In genomic region chr9:106159784-106160301, GRCm38 (mm10) we compare ENCODE assay signal across 8 mouse cellular contexts. TPM values are rescaled to one million over a fixed set of nuclear protein-coding genes. Genes with fewer than 3 reads are reported as not detected.
DNase-seq lines count a peak whose midpoint lies in the region; ATAC-seq lines count a peak whose summit lies in the region.

No protein-coding gene starts in this region.

- peak overlapping the region; percentile 55 for H3K4me3 ChIP-seq in intestine, embryonic 14.5 days (ENCODE audit: low read depth, low read length)

- H3K27ac ChIP-seq in intestine, embryonic 14.5 days (ENCODE audit: low read depth) = peak overlapping the region; percentile 96

- H3K9ac ChIP-seq in intestine, embryonic 14.5 days (ENCODE audit: low read length) = peak overlapping the region; percentile 71

- H3K4me2 ChIP-seq in intestine, embryonic 14.5 days (ENCODE audit: low read length) = peak overlapping the region; percentile 73

- H3K9me3 ChIP-seq in intestine, embryonic 14.5 days (ENCODE audit: control insufficient read depth, low read length) = no peaks in the 10 kb centered on the region

- DNase-seq in adrenal gland, adult 2 months = peak; percentile 94
- peak; percentile 95 for DNase-seq in embryo, embryonic 11 days
- peak; percentile 90 for DNase-seq in gastrocnemius, postnatal 25 days
- peak; percentile 99 for DNase-seq in intestine, embryonic 14.5 days (ENCODE audit: low spot score)
- DNase-seq in left cerebral cortex, postnatal 10 days (ENCODE audit: extremely low spot score in 1 of 2, low spot score in 2 of 2) = peak; percentile 91 to 97
- peak; percentile 96 to 97 for DNase-seq in right cerebral cortex, postnatal 10 days (ENCODE audit: low spot score in 2 of 2)
- DNase-seq in urinary bladder, postnatal 14 days (ENCODE audit: low spot score) = peak; percentile 98

- WGBS in intestine, embryonic 14.5 days = 2% methylated on average over 24 of the region's 24 CpGs

- H3K27me3 ChIP-seq in intestine, embryonic 14.5 days (replicated peaks; ENCODE audit: control insufficient read depth, insufficient read depth, low read length) = no peaks in the 10 kb centered on the region

- H3K4me1 ChIP-seq in intestine, embryonic 14.5 days (replicated peaks; ENCODE audit: control insufficient read depth, insufficient read depth, low read length) = no peaks in the 10 kb centered on the region; the same call in 1 of the 2 replicates

- intact Hi-C loops in left cerebral cortex, postnatal 10 days (cut with DNase I) = no loop called here

- no peaks in the 10 kb centered on the region for H3K36me3 ChIP-seq in intestine, embryonic 14.5 days (ENCODE audit: control insufficient read depth, insufficient read depth, low read length)

- peak; percentile 86 for ATAC-seq in intestine, embryonic 14.5 days (replicated peaks; ENCODE audit: low FRiP score, low TSS enrichment, low read depth)
- ATAC-seq in megakaryocyte progenitor cell, adult 5-6 weeks (replicated peaks; ENCODE audit: poor library complexity) = peak; percentile 76

RNA-seq across cellular contexts. Expression of gene Glyctk, which starts 1.9 kb away (rescaled TPM):
- total RNA-seq in adrenal gland, adult 2 months (2021) = 1 to 10 TPM; 2.5 to 3.3 TPM
- polyA plus RNA-seq in adrenal gland, adult 2 months (2012; rRNA removed) = 2.5 and 3.2 TPM in 2 replicates
- under 1 TPM; 0.38 to 0.56 TPM for total RNA-seq in gastrocnemius, postnatal 25 days (2021)
- polyA plus RNA-seq in intestine, embryonic 14.5 days (2014; fragmentation: Nextera tagmentation; extraction: Ambion mirVana) = 1.7 TPM in 2 replicates
- 1 to 10 TPM; 4.1 to 7.4 TPM for total RNA-seq in left cerebral cortex, postnatal 10 days (2021)
- total RNA-seq in megakaryocyte progenitor cell, adult 5-6 weeks (2015) = 0.37 and 0.39 TPM in 2 replicates
- 0.98 and 1.2 TPM in 2 replicates for total RNA-seq in megakaryocyte progenitor cell, adult 5-6 weeks (2017)

RNA-seq across cellular contexts. Expression of gene Wdr82, which starts 10.9 kb away (rescaled TPM):
- total RNA-seq in adrenal gland, adult 2 months (2021) = 10 to 100 TPM; 66.8 to 75.8 TPM
- 50.5 and 67.4 TPM in 2 replicates for polyA plus RNA-seq in adrenal gland, adult 2 months (2012; rRNA removed)
- total RNA-seq in gastrocnemius, postnatal 25 days (2021) = 10 to 100 TPM; 22.4 to 24.3 TPM
- polyA plus RNA-seq in intestine, embryonic 14.5 days (2014; fragmentation: Nextera tagmentation; extraction: Ambion mirVana) = 22.9 and 23.8 TPM in 2 replicates
- total RNA-seq in left cerebral cortex, postnatal 10 days (2021) = 100 to 1,000 TPM; 155 to 158 TPM
- total RNA-seq in megakaryocyte progenitor cell, adult 5-6 weeks (2015) = 58.1 and 58.5 TPM in 2 replicates
- total RNA-seq in megakaryocyte progenitor cell, adult 5-6 weeks (2017) = 63.6 and 72.5 TPM in 2 replicates

RNA-seq across cellular contexts. Expression of gene Ppm1m, which starts 39.7 kb away (rescaled TPM):
- 100 to 1,000 TPM in 1 of 2 experiments, 10 to 100 TPM in 1; 84.6 to 135 TPM for total RNA-seq in adrenal gland, adult 2 months (2021)
- polyA plus RNA-seq in adrenal gland, adult 2 months (2012; rRNA removed) = 216 and 273 TPM in 2 replicates
- 1 to 10 TPM; 2.6 to 4.7 TPM for total RNA-seq in gastrocnemius, postnatal 25 days (2021)
- polyA plus RNA-seq in intestine, embryonic 14.5 days (2014; fragmentation: Nextera tagmentation; extraction: Ambion mirVana) = 31.2 and 33.6 TPM in 2 replicates
- total RNA-seq in left cerebral cortex, postnatal 10 days (2021) = 10 to 100 TPM; 20.8 to 24.5 TPM
- total RNA-seq in megakaryocyte progenitor cell, adult 5-6 weeks (2015) = 14.3 and 16.9 TPM in 2 replicates
- total RNA-seq in megakaryocyte progenitor cell, adult 5-6 weeks (2017) = 15.5 and 23.7 TPM in 2 replicates

RNA-seq across cellular contexts. Expression of gene Twf2, which starts 43.1 kb away (rescaled TPM):
- 100 to 1,000 TPM in 1 of 2 experiments, 10 to 100 TPM in 1; 75.8 to 128 TPM for total RNA-seq in adrenal gland, adult 2 months (2021)
- polyA plus RNA-seq in adrenal gland, adult 2 months (2012; rRNA removed) = 121 and 125 TPM in 2 replicates
- 100 to 1,000 TPM in 1 of 2 experiments, 10 to 100 TPM in 1; 95.6 to 126 TPM for total RNA-seq in gastrocnemius, postnatal 25 days (2021)
- 56.4 and 59.5 TPM in 2 replicates for polyA plus RNA-seq in intestine, embryonic 14.5 days (2014; fragmentation: Nextera tagmentation; extraction: Ambion mirVana)
- total RNA-seq in left cerebral cortex, postnatal 10 days (2021) = 10 to 100 TPM; 44.5 to 49.9 TPM
- 45.1 and 46.4 TPM in 2 replicates for total RNA-seq in megakaryocyte progenitor cell, adult 5-6 weeks (2015)
- 67.5 and 80.6 TPM in 2 replicates for total RNA-seq in megakaryocyte progenitor cell, adult 5-6 weeks (2017)

Comparison
In these comparisons a context has a peak if more than half of its experiments do, and no peak if none do; other contexts are left out.
1. Peak in every context shown above with its lines: DNase-seq, ATAC-seq, H3K4me3 ChIP-seq and H3K27ac ChIP-seq.